ENCODE assay signal across 8 mouse cellular contexts in genomic region chr7:7277966-7278567, GRCm38 (mm10). TPM values are rescaled to one million over a fixed set of nuclear protein-coding genes. Genes with fewer than 3 reads are reported as not detected.
A peak's percentile ranks its signal among the peaks of the same experiment; 100 is the strongest.
DNase-seq lines count a peak whose midpoint lies in the region; ATAC-seq and TF ChIP-seq lines count a peak whose summit lies in the region.
"Not testable (repeated sequence)": the region's sequence is repeated elsewhere in the genome, so short reads cannot be mapped to it uniquely, and the experiment has no call there.

Gm45844 (minus strand) TSS chr7:7278289.

- intact Hi-C loops in heart, postnatal 14 days (cut with DNase I), result loop anchor here (5.0 kb wide), 1 partner anchor 336 kb away; no protein-coding TSS in a partner anchor

- peak; percentile 71 for DNase-seq in forebrain, embryonic 14.5 days (ENCODE audit: low spot score)
- peak; percentile 88 to 90 for DNase-seq in heart, postnatal 14 days
- peak; percentile 86 to 96 for DNase-seq in layer of hippocampus, adult 18-20 months (ENCODE audit: low spot score in 2 of 2)
- DNase-seq in lung, adult 18-20 months, result peak; percentile 88 to 93

- peak within 1 kb of the TSS; percentile 33; the same call in 1 of the 2 replicates for H3K4me2 ChIP-seq in forebrain, embryonic 14.5 days (ENCODE audit: low read length)
- peak within 1 kb of the TSS; percentile 37 for H3K4me2 ChIP-seq in neural tube, embryonic 14.5 days (ENCODE audit: low read depth, low read length)

- H3K27me3 ChIP-seq in forebrain, embryonic 14.5 days (replicated peaks; ENCODE audit: control insufficient read depth, insufficient read depth, low read length); neural tube, embryonic 14.5 days (ENCODE audit: control insufficient read depth, insufficient read depth, low read length); testis, adult 2 months (ENCODE audit: control insufficient read depth, insufficient read depth, low read length): not testable (repeated sequence)

- peaks cover 11% of the 10 kb centered on the region for H3K36me3 ChIP-seq in forebrain, embryonic 14.5 days (ENCODE audit: control insufficient read depth, insufficient read depth, low read length)
- not testable (repeated sequence) for H3K36me3 ChIP-seq in neural tube, embryonic 14.5 days (ENCODE audit: control insufficient read depth, insufficient read depth, low read length); testis, adult 2 months (ENCODE audit: control insufficient read depth, insufficient read depth, low read length)

- peak within 1 kb of the TSS; percentile 59 for H3K27ac ChIP-seq in forebrain, embryonic 14.5 days (ENCODE audit: low read depth, low read length)
- H3K27ac ChIP-seq in neural tube, embryonic 14.5 days (ENCODE audit: low read depth, low read length), result peak within 1 kb of the TSS; percentile 28; the same call in 1 of the 2 replicates
- H3K27ac ChIP-seq in testis, adult 2 months (ENCODE audit: control insufficient read depth, insufficient read depth, low read depth, low read length), result peak within 1 kb of the TSS; percentile 57

- TF ChIP-seq CTCF in testis, adult 2 months (IDR thresholded peaks at IDR 0.05; ENCODE audit: control insufficient read depth, insufficient read depth, insufficient replicate concordance, low read depth, low read length), result peak; percentile 98

- peak within 1 kb of the TSS; percentile 32 for H3K4me3 ChIP-seq in forebrain, embryonic 14.5 days (ENCODE audit: low read depth, low read length)
- H3K4me3 ChIP-seq in neural tube, embryonic 14.5 days (ENCODE audit: low read depth, low read length), result peak within 1 kb of the TSS; percentile 23
- peak within 1 kb of the TSS; percentile 92 for H3K4me3 ChIP-seq in testis, adult 2 months (ENCODE audit: control insufficient read depth, low read depth, low read length)

- ATAC-seq in CD4-positive, CD25-positive, alpha-beta regulatory T cell, adult 4 months, result peak; percentile 100
- ATAC-seq in cerebellum, adult (ENCODE audit: insufficient number of reproducible peaks, low FRiP score, low TSS enrichment), result peak; percentile 100
- ATAC-seq in forebrain, embryonic 14.5 days, result peak; percentile 99
- ATAC-seq in neural tube, embryonic 14.5 days (ENCODE audit: low read depth), result peak; percentile 99

- TF ChIP-seq POLR2A in testis, adult 2 months (IDR thresholded peaks at IDR 0.05; ENCODE audit: control insufficient read depth, low read depth, low read length), result peak; percentile 28; the same call in 1 of the 2 replicates

- H3K4me1 ChIP-seq in forebrain, embryonic 14.5 days (ENCODE audit: control insufficient read depth, insufficient read depth, low read length); neural tube, embryonic 14.5 days (ENCODE audit: control insufficient read depth, insufficient read depth, low read length); testis, adult 2 months (ENCODE audit: control insufficient read depth, insufficient read depth, low read length): not testable (repeated sequence)

- H3K9me3 ChIP-seq in forebrain, embryonic 14.5 days (replicated peaks; ENCODE audit: control insufficient read depth, low read length); neural tube, embryonic 14.5 days (ENCODE audit: control insufficient read depth, low read length): not testable (repeated sequence)

- 34% methylated on average over 45 of the region's 45 CpGs for WGBS in forebrain, embryonic 14.5 days
- 39% methylated on average over 45 of the region's 45 CpGs for WGBS in neural tube, embryonic 14.5 days

- H3K9ac ChIP-seq in forebrain, embryonic 14.5 days (ENCODE audit: low read length), result peak within 1 kb of the TSS; percentile 35; the same call in 1 of the 2 replicates
- H3K9ac ChIP-seq in neural tube, embryonic 14.5 days (replicated peaks; ENCODE audit: low read depth, low read length), result 0 out of 2 replicates have a peak within 1 kb of the TSS, but pooled peaks have one; percentile 8

RNA-seq across cellular contexts. Expression of gene Gm45844, which starts in this region (rescaled TPM):
- polyA plus RNA-seq in CD4-positive, CD25-positive, alpha-beta regulatory T cell, adult 4 months (2017; shearing (Covaris generic)), result 1 to 10 TPM in 1 of 2 experiments, under 1 TPM in 1; 0.72 to 1.6 TPM
- polyA plus RNA-seq in forebrain, embryonic 14.5 days (2014; fragmentation: Nextera tagmentation; extraction: Ambion mirVana), result 5.8 and 11.0 TPM in 2 replicates
- total RNA-seq in heart, postnatal 14 days (2021), result 1 to 10 TPM in 1 of 2 experiments, under 1 TPM in 1; 0.46 to 2.0 TPM
- 10 to 100 TPM in 1 of 2 experiments, 1 to 10 TPM in 1; 7.1 to 10.4 TPM for total RNA-seq in layer of hippocampus, adult 18-20 months (2021)
- polyA plus RNA-seq in neural tube, embryonic 14.5 days (2014; fragmentation: Nextera tagmentation; extraction: Ambion mirVana), result 9.7 and 16.2 TPM in 2 replicates
- 1.8 TPM in 2 replicates for polyA plus RNA-seq in testis, adult 2 months (2012; rRNA removed)

Comparison
In these comparisons a context has a peak if more than half of its experiments do, and no peak if none do; other contexts are left out.
1. Peak in every context shown above with its lines: DNase-seq, ATAC-seq, H3K4me3 ChIP-seq and H3K27ac ChIP-seq.
2. H3K4me3 ChIP-seq: peak in every context shown above with its lines; median percentile 92 in testis, adult 2 months; 32 in forebrain, embryonic 14.5 days; 23 in neural tube, embryonic 14.5 days.